Mouse (Mus musculus) liver, postnatal 0 days (tissue): Measurements from ENCODE around the gene A26c2. TPM values are rescaled to one million over a fixed set of nuclear protein-coding genes. Genes with fewer than 3 reads are reported as not detected.

ENCODE experiments used
- ATAC-seq: fragments of 200-750 bp; cut with Nextera tagmentation; 2 replicates; pipeline ENCODE4 v1.8.0; 2017; ENCODE audit warnings: mild to moderate bottlenecking, moderate library complexity
- DNase-seq: peaks from one replicate; pipeline ENCODE4 v3.0.0-alpha.2; 2016
- H3K27ac ChIP-seq: fragments of 300-500 bp; sonication (generic); 2 replicates; pipeline ENCODE4 v1.5.1; 2014; ENCODE audit warnings: antibody characterized with exemption, moderate library complexity, mild to moderate bottlenecking, low read depth
- H3K27me3 ChIP-seq: fragments of 300-500 bp; sonication (generic); 2 replicates; pipeline ENCODE4 v1.6.1; 2014; ENCODE audit warnings: low read length, control low read depth, mixed read lengths; ENCODE audit not compliant: insufficient read depth
- H3K36me3 ChIP-seq: fragments of 300-500 bp; sonication (generic); replicated peaks from 2 replicates; pipeline ENCODE4 v1.6.1; 2014; ENCODE audit warnings: mild to moderate bottlenecking, control low read depth, low read length, moderate library complexity, mixed read lengths; ENCODE audit not compliant: insufficient read depth
- H3K4me1 ChIP-seq: fragments of 300-500 bp; sonication (generic); 2 replicates; pipeline ENCODE4 v1.6.1; 2014; ENCODE audit warnings: antibody characterized with exemption, mild to moderate bottlenecking, control low read depth; ENCODE audit not compliant: insufficient read depth
- H3K4me2 ChIP-seq: fragments of 300-500 bp; sonication (generic); 2 replicates; pipeline ENCODE4 v1.6.1; 2014; ENCODE audit warnings: low read depth, mild to moderate bottlenecking, low read length, moderate library complexity, mixed read lengths
- H3K4me3 ChIP-seq: fragments of 300-500 bp; sonication (generic); 2 replicates; pipeline ENCODE4 v1.5.1; 2014; ENCODE audit warnings: low read depth, low read length
- H3K9ac ChIP-seq: fragments of 300-500 bp; sonication (generic); replicated peaks from 2 replicates; pipeline ENCODE4 v1.6.1; 2014; ENCODE audit warnings: mild to moderate bottlenecking, moderate library complexity
- H3K9me3 ChIP-seq: fragments of 300-500 bp; sonication (generic); 2 replicates; pipeline ENCODE4 v1.6.1; 2016; ENCODE audit warnings: mild to moderate bottlenecking, control low read depth, low read length, mixed read lengths
- CTCF ChIP-seq: sonication (generic); IDR thresholded peaks from 2 replicates; pipeline ENCODE4 v1.5.1; 2016; ENCODE audit warnings: antibody characterized with exemption, low read depth
- EP300 ChIP-seq: IDR thresholded peaks from 2 replicates; pipeline ENCODE4 v1.6.1; 2016; ENCODE audit warnings: antibody characterized with exemption, low read depth, mild to moderate bottlenecking
- WGBS: fragments of 180-500 bp; shearing (Covaris S2); extraction: QIAGEN DNeasy Blood & Tissue Kit; methylation state at CpG from one replicate; pipeline ENCODE4 v1.1.7; 2014; ENCODE audit not compliant: insufficient replicate concordance; 5-methylcytosine and 5-hydroxymethylcytosine counted together
- polyA plus RNA-seq: library from polyadenylated mRNA; unstranded; fragments of >200 nt; fragmentation: Nextera tagmentation; extraction: Ambion mirVana; gene quantifications from 2 replicates; pipeline ENCODE4 v1.2.1, GENCODE M21; 2015

The A26c2 gene
- not detected in 2 replicates for polyA plus RNA-seq

- no peak within 1 kb of the TSS for H3K9ac ChIP-seq
- no peaks in the 10 kb centered on the region for H3K27me3 ChIP-seq
- no peak for ATAC-seq
- no peak within 1 kb of the TSS for H3K4me3 ChIP-seq
- TF ChIP-seq EP300 (no peak), CTCF (no peak)
- no peaks in the 10 kb centered on the region for H3K4me1 ChIP-seq
- DNase-seq, result no peak
- H3K27ac ChIP-seq, result no peak within 1 kb of the TSS
- no peaks in the 10 kb centered on the region for H3K36me3 ChIP-seq
- WGBS, result 67% methylated on average over 7 of the region's 7 CpGs
- no peak within 1 kb of the TSS for H3K4me2 ChIP-seq
- H3K9me3 ChIP-seq, result no peaks in the 10 kb centered on the region
Observed at GRCm38 (mm10) chr7:62823573-62823972, at the start of gene A26c2. TSS of gene A26c2 (minus strand) at chr7:62823673.

GRCm38 (mm10) chr7:62851471-62851870, 28.0 kb upstream of the A26c2 start:
- H3K9me3 ChIP-seq, result no peaks in the 10 kb centered on the region; the same call in 1 of the 2 replicates
- no peak overlapping the region for H3K9ac ChIP-seq
- no peaks in the 10 kb centered on the region for H3K4me1 ChIP-seq
- no peak overlapping the region for H3K27ac ChIP-seq
- DNase-seq, result no peak
- no peak overlapping the region for H3K4me3 ChIP-seq
- H3K4me2 ChIP-seq, result no peak overlapping the region
- no peak for ATAC-seq
- H3K36me3 ChIP-seq, result no peaks in the 10 kb centered on the region
- TF ChIP-seq EP300, result no peak
- no peak for TF ChIP-seq CTCF
- no peaks in the 10 kb centered on the region for H3K27me3 ChIP-seq
